20 mouse cellular contexts compared by ENCODE assay signal in the genomic region with DNA sequence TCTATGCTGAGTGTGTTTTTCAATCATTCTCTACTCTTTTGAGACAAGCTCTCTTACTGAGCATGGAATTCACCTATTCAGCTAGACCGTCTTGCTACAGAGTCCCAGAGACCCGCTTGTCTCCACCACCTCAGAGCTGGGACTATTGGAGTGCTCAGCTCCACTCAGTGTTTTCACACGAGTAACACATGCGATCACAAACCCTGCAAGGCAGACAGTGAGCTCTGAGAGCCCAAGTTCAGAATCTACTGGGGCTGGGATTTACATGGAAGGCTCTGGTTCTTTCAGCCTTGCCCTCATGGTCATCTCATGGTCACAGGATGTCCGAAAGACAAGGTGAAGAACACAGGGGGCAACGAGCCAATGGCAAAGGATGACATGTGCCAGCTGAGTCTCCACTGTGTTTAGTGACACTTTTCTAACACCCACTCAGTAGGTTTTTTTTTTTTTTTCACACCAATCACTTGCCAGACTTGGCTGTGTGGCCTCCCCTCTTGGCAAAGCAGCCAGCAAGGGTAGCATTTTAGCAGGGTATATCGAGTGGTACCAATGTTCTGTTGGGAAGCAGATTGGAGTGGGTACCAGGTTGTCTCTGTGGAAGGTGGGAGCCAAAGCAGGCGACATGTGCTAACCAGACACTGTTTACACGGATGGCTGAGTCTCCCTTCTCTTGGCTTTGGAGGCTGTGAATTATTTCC. TPM values are rescaled to one million over a fixed set of nuclear protein-coding genes. Genes with fewer than 3 reads are reported as not detected.
A peak's percentile ranks its signal among the peaks of the same experiment; 100 is the strongest.
DNase-seq lines count a peak whose midpoint lies in the region; ATAC-seq and TF ChIP-seq lines count a peak whose summit lies in the region.
"Had no signal": no experiment of that assay in that cellular context is flagged by ENCODE, and none has a peak within 500 bp of the region (broad histone marks: within the 10 kb centered on the region; RNA-seq: fewer than 3 reads in every experiment).

No protein-coding gene starts in this region.

- no peak overlapping the region for H3K4me3 ChIP-seq in cerebellum, adult 2 months (replicated peaks; ENCODE audit: insufficient read depth, low read depth, low read length)
- H3K4me3 ChIP-seq in hindbrain, postnatal 0 days (ENCODE audit: low read length), result no peak overlapping the region
- no peak overlapping the region for H3K4me3 ChIP-seq in hindbrain, embryonic 11.5 days (ENCODE audit: low read depth, low read length)
- H3K4me3 ChIP-seq in liver, embryonic 12.5 days, result no peak overlapping the region
- H3K4me3 ChIP-seq: heart, embryonic 15.5 days; neural tube, embryonic 12.5 days had no signal

- DNase-seq in cerebellum, postnatal 10 days, result peak; percentile 76 to 83
- no peak for DNase-seq in cerebellum, adult 2 months
- DNase-seq in hindbrain, postnatal 0 days (ENCODE audit: low spot score), result peak; percentile 69
- no peak for DNase-seq in hindbrain, embryonic 11.5 days (ENCODE audit: low spot score)
- peak; percentile 20 for DNase-seq in right cerebral cortex, postnatal 25 days
- no peak for DNase-seq in right cerebral cortex, postnatal 4 days
- DNase-seq: cerebellum, adult 9-11 months; kidney, adult 2 months; kidney, postnatal 25 days; lung, embryonic 14.5 days had no signal

- H3K4me2 ChIP-seq in hindbrain, postnatal 0 days (ENCODE audit: low read depth, low read length), result no peak overlapping the region
- no peak overlapping the region for H3K4me2 ChIP-seq in hindbrain, embryonic 11.5 days (replicated peaks; ENCODE audit: low read depth, low read length)
- no peak overlapping the region for H3K4me2 ChIP-seq in liver, embryonic 12.5 days
- H3K4me2 ChIP-seq: heart, embryonic 15.5 days; hindbrain, embryonic 14.5 days; lung, embryonic 14.5 days; neural tube, embryonic 12.5 days had no signal

- no peaks in the 10 kb centered on the region for H3K9me3 ChIP-seq in hindbrain, postnatal 0 days (ENCODE audit: low read length)
- H3K9me3 ChIP-seq in hindbrain, embryonic 11.5 days (ENCODE audit: control insufficient read depth, low read length), result no peaks in the 10 kb centered on the region
- H3K9me3 ChIP-seq in liver, embryonic 12.5 days (replicated peaks), result no peaks in the 10 kb centered on the region
- H3K9me3 ChIP-seq: heart, embryonic 15.5 days; neural tube, embryonic 12.5 days had no signal

- H3K4me1 ChIP-seq in cerebellum, adult 2 months (ENCODE audit: control insufficient read depth, insufficient read depth, low read length), result no peaks in the 10 kb centered on the region; the same call in 1 of the 2 replicates
- 0 out of 2 replicates have a peak, but pooled peaks cover 7% of the 10 kb centered on the region for H3K4me1 ChIP-seq in hindbrain, postnatal 0 days (ENCODE audit: insufficient read depth, low read length)
- no peaks in the 10 kb centered on the region for H3K4me1 ChIP-seq in hindbrain, embryonic 11.5 days (replicated peaks; ENCODE audit: control insufficient read depth, insufficient read depth, low read length)
- no peaks in the 10 kb centered on the region for H3K4me1 ChIP-seq in liver, embryonic 12.5 days
- H3K4me1 ChIP-seq: heart, embryonic 15.5 days had no signal

- 23% methylated on average over 9 of the region's 9 CpGs for WGBS in cerebellum, adult 2 months
- WGBS in hindbrain, postnatal 0 days, result 63% methylated on average over 9 of the region's 9 CpGs
- 88% methylated on average over 9 of the region's 9 CpGs for WGBS in hindbrain, embryonic 11.5 days
- WGBS in liver, embryonic 12.5 days (ENCODE audit: insufficient replicate concordance), result 73% methylated on average over 9 of the region's 9 CpGs

- no peak overlapping the region for H3K9ac ChIP-seq in hindbrain, postnatal 0 days (replicated peaks; ENCODE audit: low read length)
- H3K9ac ChIP-seq in hindbrain, embryonic 11.5 days (ENCODE audit: low read depth, low read length), result no peak overlapping the region
- H3K9ac ChIP-seq in liver, embryonic 12.5 days, result no peak overlapping the region
- H3K9ac ChIP-seq: heart, embryonic 15.5 days; hindbrain, embryonic 14.5 days; lung, embryonic 14.5 days; neural tube, embryonic 12.5 days had no signal

- no peak overlapping the region for H3K27ac ChIP-seq in cerebellum, adult 2 months (ENCODE audit: insufficient read depth, low read length)
- no peak overlapping the region for H3K27ac ChIP-seq in hindbrain, postnatal 0 days
- no peak overlapping the region for H3K27ac ChIP-seq in hindbrain, embryonic 11.5 days (ENCODE audit: low read depth, low read length)
- no peak overlapping the region for H3K27ac ChIP-seq in liver, embryonic 12.5 days
- H3K27ac ChIP-seq: heart, embryonic 15.5 days; hindbrain, embryonic 14.5 days; macrophage; neural tube, embryonic 12.5 days had no signal

- no peak for TF ChIP-seq POLR2A in cerebellum, adult 2 months (IDR thresholded peaks at IDR 0.05; ENCODE audit: borderline replicate concordance, insufficient read depth, low read length)

- no peak for TF ChIP-seq CTCF in cerebellum, adult 2 months (IDR thresholded peaks at IDR 0.05; ENCODE audit: borderline replicate concordance, insufficient read depth, low read depth, low read length)
- no peak for TF ChIP-seq CTCF in hindbrain, postnatal 0 days (IDR thresholded peaks at IDR 0.05; ENCODE audit: low read depth)

- no peak for ATAC-seq in hindbrain, postnatal 0 days
- ATAC-seq in hindbrain, embryonic 11.5 days (ENCODE audit: low FRiP score), result no peak
- ATAC-seq in liver, embryonic 12.5 days, result no peak
- ATAC-seq: activated CD4-positive, CD25-positive, alpha-beta regulatory T cell, adult 4 months; midbrain, embryonic 16.5 days had no signal

- H3K36me3 ChIP-seq in hindbrain, postnatal 0 days (ENCODE audit: insufficient read depth, low read length), result no peaks in the 10 kb centered on the region
- H3K36me3 ChIP-seq in hindbrain, embryonic 11.5 days (ENCODE audit: control insufficient read depth, insufficient read depth, low read length), result no peaks in the 10 kb centered on the region
- no peaks in the 10 kb centered on the region for H3K36me3 ChIP-seq in liver, embryonic 12.5 days
- H3K36me3 ChIP-seq: heart, embryonic 15.5 days; neural tube, embryonic 12.5 days had no signal

- H3K27me3 ChIP-seq in cerebellum, adult 2 months (ENCODE audit: control insufficient read depth, insufficient read depth, low read length), result peaks cover 1% of the 10 kb centered on the region; the same call in 1 of the 2 replicates
- H3K27me3 ChIP-seq in hindbrain, postnatal 0 days (ENCODE audit: insufficient read depth, low read length), result no peaks in the 10 kb centered on the region
- 0 out of 2 replicates have a peak, but pooled peaks cover 2% of the 10 kb centered on the region for H3K27me3 ChIP-seq in hindbrain, embryonic 11.5 days (ENCODE audit: control insufficient read depth, insufficient read depth, low read length)
- peaks cover 4% of the 10 kb centered on the region; the same call in 1 of the 2 replicates for H3K27me3 ChIP-seq in liver, embryonic 12.5 days (replicated peaks)
- H3K27me3 ChIP-seq: heart, embryonic 15.5 days; neural tube, embryonic 12.5 days had no signal

RNA-seq across cellular contexts. Expression of a gene that starts 51.2 kb away (rescaled TPM):
- 0.24 TPM in 1 of 2 replicates, not detected in the other for polyA plus RNA-seq in cerebellum, adult 2 months (2012; rRNA removed)
- total RNA-seq in hindbrain, postnatal 0 days (2014; rRNA removed), result not detected in 2 replicates
- polyA plus RNA-seq in hindbrain, postnatal 0 days (2015; fragmentation: Nextera tagmentation; extraction: Ambion mirVana), result not detected in 2 replicates
- 0.25 and 0.28 TPM in 2 replicates for polyA plus RNA-seq in hindbrain, embryonic 11.5 days (2014; fragmentation: Nextera tagmentation; extraction: Ambion mirVana)
- polyA plus RNA-seq in liver, embryonic 12.5 days (2016; fragmentation: Nextera tagmentation; extraction: Ambion mirVana), result not detected in 2 replicates
- total RNA-seq: left cerebral cortex, postnatal 10 days; liver, adult 2 months had no signal
- polyA plus RNA-seq: activated CD4-positive, CD25-positive, alpha-beta regulatory T cell, adult 4 months; heart, embryonic 15.5 days; kidney, adult 2 months; liver, adult 2 months; lung, embryonic 14.5 days; macrophage; midbrain, embryonic 16.5 days; neural tube, embryonic 12.5 days; stomach, embryonic 14.5 days had no signal

Comparison
In these comparisons a context has a peak if more than half of its experiments do, and no peak if none do; other contexts are left out.
1. DNase-seq: peak in cerebellum, postnatal 10 days (2 of 2), hindbrain, postnatal 0 days (single experiment) and right cerebral cortex, postnatal 25 days (single experiment); none in cerebellum, adult 2 months (0 of 2), hindbrain, embryonic 11.5 days (single experiment) and right cerebral cortex, postnatal 4 days (single experiment).